Mouse (Mus musculus) B cell, adult 62 days (primary cell): Measurements from ENCODE around the gene Eif4b. TPM values are rescaled to one million over a fixed set of nuclear protein-coding genes. Genes with fewer than 3 reads are reported as not detected.

Experiments
- total RNA-seq: library from RNA; stranded (reverse); gene quantifications from 4 replicates; pipeline ENCODE4 v1.2.4, GENCODE M21; 2023

Eif4b gene
- 227 to 240 TPM (median 233 TPM) in 4 replicates for total RNA-seq

DNA sequence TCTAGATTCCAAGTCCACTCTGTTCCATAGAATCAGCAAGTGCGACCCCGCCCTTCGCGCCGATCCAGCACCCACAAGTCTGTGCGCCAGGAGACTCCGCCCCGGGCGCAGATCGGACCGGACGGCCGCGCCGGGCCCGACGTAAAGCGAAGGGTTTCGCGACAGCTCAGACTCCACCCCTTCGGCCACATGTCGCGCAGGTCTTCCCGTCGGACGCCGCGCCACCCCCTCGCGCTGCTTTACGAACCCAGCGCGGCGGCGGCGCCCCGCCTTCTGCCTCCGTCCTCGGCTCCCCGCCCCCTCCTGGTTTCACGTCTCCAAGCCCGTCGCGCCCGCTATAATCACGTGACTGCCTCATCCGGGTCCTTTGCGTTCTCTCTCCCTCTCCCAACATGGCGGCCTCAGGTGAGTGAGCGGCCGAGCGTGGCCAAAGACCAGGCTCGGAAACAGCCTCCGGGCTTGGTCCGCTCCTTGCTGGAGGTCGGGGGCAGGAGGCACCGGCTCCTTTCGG lies at the start of gene Eif4b:
Gene Eif4b, plus strand, starts transcription at position 215 of the 511 bp plus-strand sequence.

DNA sequence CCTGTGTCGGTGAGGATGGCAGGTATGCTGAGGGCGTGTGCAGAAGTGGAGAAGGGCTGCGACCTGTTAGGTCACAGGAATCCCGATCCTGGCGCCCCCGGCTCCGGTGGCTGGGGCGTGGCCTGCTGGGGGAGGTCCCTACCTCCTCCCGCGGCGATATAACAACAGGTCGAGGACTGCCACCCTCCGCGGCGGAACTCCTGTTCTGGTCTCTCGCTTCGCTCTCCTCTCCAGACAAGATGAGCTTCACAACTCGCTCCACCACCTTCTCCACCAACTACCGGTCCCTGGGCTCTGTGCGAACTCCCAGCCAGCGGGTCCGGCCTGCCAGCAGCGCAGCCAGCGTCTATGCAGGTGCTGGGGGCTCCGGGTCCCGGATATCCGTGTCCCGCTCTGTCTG lies 45.5 kb upstream of the Eif4b start, which contains the start of gene Krt18:
Gene Krt18, plus strand, starts transcription at position 141 of the 400 bp plus-strand sequence.

DNA sequence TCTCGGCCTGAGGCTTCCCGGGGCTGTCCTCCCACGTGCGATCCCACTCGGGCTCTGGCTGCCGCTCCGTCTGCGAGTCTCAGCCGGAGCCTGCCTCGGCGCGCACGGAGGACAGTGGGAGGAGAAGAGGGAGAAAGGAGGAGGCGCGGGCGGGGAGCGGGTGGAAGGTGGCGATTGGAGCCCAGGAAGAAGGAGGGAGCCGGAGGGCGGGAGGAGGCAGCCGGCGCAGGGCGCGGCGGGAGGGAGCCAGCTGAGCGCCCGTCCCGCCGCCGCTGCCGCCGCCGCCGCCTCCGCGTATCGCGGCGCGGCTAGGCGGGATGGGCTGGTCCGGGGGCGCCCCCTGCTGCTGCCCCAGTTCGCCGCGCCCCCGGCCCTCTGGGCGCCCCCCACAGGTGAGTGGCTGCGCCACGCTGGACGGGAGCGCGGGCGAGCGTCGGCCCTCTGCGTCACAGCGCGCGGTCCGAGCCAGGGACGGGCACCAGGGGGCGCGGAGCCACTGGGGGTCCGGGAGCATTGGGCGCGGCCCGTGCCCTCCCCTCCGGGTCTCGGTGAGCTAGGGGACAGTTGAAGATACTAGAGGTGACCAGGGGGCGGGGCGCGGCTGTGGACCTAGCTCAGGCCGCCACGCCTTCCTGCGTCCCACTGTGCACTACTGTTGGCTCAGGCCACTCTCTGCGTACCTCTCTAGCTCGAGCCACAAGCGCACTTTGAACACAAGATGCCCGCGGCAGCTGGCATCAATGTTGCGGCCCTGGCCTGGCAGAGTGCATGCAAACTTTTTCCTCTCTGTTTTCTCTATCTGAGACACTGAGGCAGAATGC lies 26.8 kb downstream of the Eif4b start, which contains the start of gene Tns2:
Gene Tns2, plus strand, starts transcription at position 253 of the 821 bp plus-strand sequence.

DNA sequence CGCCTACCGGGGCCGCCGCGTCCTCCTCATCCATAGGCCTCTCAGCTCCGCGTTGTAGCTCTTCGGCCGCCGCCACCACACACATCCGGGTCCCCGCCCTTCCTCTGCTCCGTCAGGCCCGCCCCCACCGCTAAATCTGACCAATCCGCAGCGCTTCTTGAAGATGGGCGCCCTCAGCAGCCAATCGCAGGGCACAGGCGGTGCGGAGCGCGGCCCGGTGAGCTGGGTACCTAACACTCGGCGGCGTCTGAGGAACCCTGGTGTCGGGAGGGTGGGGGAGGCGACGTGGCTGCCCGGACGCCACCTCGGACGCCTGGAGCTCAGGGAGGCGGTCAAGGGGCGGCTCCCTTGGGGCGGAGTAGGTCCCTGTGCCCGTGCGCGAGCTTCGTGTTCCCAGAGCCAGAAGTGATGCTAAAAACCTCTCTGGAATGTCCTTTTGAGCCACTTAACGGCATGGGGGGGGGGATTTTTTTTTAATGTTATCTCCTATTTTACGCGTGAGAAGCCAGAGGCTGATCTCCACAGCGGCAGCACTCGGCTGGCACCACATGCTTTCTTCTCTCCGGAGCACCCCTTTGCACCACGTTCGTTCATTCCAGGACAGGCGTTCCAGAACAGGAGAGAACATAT lies 62.7 kb downstream of the Eif4b start, which contains the start of gene Spryd3:
Gene Spryd3, minus strand, starts transcription at position 106 of the 630 bp plus-strand sequence.

DNA sequence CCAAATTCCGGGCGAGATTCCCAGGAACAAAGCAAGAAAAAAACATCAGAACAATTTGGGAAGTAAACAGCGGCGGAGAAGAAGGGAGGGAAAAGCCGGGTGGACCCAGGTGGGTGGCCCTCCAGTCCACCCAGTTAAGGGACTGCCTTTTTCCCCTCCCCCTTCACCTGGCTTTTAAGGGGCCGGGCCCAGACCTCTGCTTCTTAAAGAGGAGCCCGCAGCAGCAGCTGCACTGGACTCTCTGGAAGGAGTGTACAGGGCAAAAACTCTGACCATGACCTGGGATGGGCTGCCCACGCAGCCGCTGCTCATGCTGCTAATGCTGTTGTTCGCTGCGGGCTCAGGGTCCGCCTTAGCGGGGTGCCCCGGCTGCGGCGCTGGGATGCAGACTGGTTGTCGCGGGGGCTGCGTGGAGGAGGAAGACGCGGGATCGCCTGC lies 70.7 kb downstream of the Eif4b start, which contains the start of gene Igfbp6:
Gene Igfbp6, plus strand, starts transcription at position 89 of the 438 bp plus-strand sequence.

Other genes with a start within 250 kb of the Eif4b start
- not detected in 4 replicates for gene Krt1, start 223.0 kb upstream of the Eif4b start, total RNA-seq
- not detected in 4 replicates for gene Krt77, start 204.1 kb upstream of the Eif4b start, total RNA-seq
- gene Krt76, start 180.9 kb upstream of the Eif4b start, total RNA-seq = not detected in 4 replicates
- not detected in 4 replicates for gene Krt4, start 149.0 kb upstream of the Eif4b start, total RNA-seq
- gene Krt79, start 133.4 kb upstream of the Eif4b start, total RNA-seq = not detected in 4 replicates
- not detected in 4 replicates for gene Krt78, start 119.5 kb upstream of the Eif4b start, total RNA-seq
- not detected in 4 replicates for gene Krt8, start 69.3 kb upstream of the Eif4b start, total RNA-seq
- not detected in 4 replicates for gene Krt18, start 45.6 kb upstream of the Eif4b start, total RNA-seq
- 0.18 to 4.5 TPM (median 0.52 TPM) in 4 replicates for gene Tns2, start 26.6 kb downstream of the Eif4b start, total RNA-seq
- 36.3 to 41.8 TPM (median 36.9 TPM) in 4 replicates for gene Spryd3, start 62.5 kb downstream of the Eif4b start, total RNA-seq
- 0.55 to 1.1 TPM in 2 of 4 replicates, not detected in the others for gene Igfbp6, start 70.6 kb downstream of the Eif4b start, total RNA-seq
- 0.33 to 0.91 TPM (median 0.70 TPM) in 3 of 4 replicates, not detected in the other for gene Soat2, start 76.8 kb downstream of the Eif4b start, total RNA-seq
- gene Zfp740, start 129.5 kb downstream of the Eif4b start, total RNA-seq = 111 to 141 TPM (median 130 TPM) in 4 replicates
- 24.6 to 31.1 TPM (median 29.0 TPM) in 4 replicates for gene Csad, start 131.0 kb downstream of the Eif4b start, total RNA-seq
- 187 to 202 TPM (median 190 TPM) in 4 replicates for gene Itgb7, start 158.2 kb downstream of the Eif4b start, total RNA-seq
- 0.33 to 1.3 TPM (median 0.66 TPM) in 4 replicates for gene Rarg, start 183.7 kb downstream of the Eif4b start, total RNA-seq
- not detected in 4 replicates for gene Gm9918, start 196.8 kb downstream of the Eif4b start, total RNA-seq
- 29.1 to 33.1 TPM (median 29.8 TPM) in 4 replicates for gene Mfsd5, start 205.7 kb downstream of the Eif4b start, total RNA-seq
- gene Espl1, start 222.5 kb downstream of the Eif4b start, total RNA-seq = 1.0 to 2.1 TPM (median 1.1 TPM) in 4 replicates